11 mouse cellular contexts compared by ENCODE assay signal in the genomic region with DNA sequence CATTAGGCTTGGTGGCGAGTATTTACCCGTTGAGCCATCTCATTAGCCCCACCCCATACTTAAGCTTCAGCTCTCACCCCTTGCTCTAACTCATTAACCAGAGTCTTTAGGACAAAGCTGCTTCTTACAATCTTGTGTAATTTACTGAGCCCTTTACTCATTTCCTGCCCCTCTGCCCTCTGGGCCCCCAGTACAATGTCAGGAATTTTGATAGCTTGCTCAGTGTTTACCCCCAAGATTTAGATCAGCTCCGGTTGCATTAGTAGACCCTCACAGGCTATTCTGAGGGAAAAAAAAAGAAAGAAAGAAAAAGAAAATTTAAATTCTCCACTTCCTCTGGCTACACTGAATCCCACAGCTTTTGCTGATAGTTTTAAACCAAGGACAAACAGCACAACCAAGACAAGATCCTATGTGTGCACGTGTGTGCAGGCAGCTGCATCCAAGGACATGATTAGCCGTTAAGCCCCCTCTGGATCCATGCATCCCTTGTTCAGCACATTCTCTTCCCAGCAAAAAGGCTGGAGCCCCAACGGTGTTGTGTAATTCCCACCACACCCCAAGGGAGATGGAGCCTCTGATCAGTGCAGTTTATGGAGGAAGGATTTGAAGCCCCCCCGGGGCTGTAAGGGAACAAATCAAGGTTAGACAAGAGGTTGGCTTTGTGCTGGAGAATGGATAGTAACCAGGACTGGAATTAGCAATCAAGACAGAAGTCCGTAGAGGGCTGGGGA. TPM values are rescaled to one million over a fixed set of nuclear protein-coding genes. Genes with fewer than 3 reads are reported as not detected.
DNase-seq lines count a peak whose midpoint lies in the region; ATAC-seq lines count a peak whose summit lies in the region.
"Had no signal": no experiment of that assay in that cellular context is flagged by ENCODE, and none has a peak within 500 bp of the region (broad histone marks: within the 10 kb centered on the region; RNA-seq: fewer than 3 reads in every experiment).

No protein-coding gene starts in this region.

- no peaks in the 10 kb centered on the region for H3K27me3 ChIP-seq in liver, embryonic 12.5 days (replicated peaks)
- H3K27me3 ChIP-seq in stomach, embryonic 16.5 days (ENCODE audit: control insufficient read depth, insufficient read depth, low read length): no peaks in the 10 kb centered on the region

- peak overlapping the region; percentile 25; the same call in 1 of the 2 replicates for H3K27ac ChIP-seq in liver, embryonic 12.5 days
- H3K27ac ChIP-seq in stomach, embryonic 16.5 days (ENCODE audit: low read length): peak overlapping the region; percentile 81

- H3K9me3 ChIP-seq in liver, embryonic 12.5 days (replicated peaks): no peaks in the 10 kb centered on the region
- H3K9me3 ChIP-seq in stomach, embryonic 16.5 days (replicated peaks; ENCODE audit: control insufficient read depth, low read length): no peaks in the 10 kb centered on the region

- no peak overlapping the region for H3K4me3 ChIP-seq in liver, embryonic 12.5 days
- H3K4me3 ChIP-seq in stomach, embryonic 16.5 days (replicated peaks; ENCODE audit: low read length): no peak overlapping the region

- no peak overlapping the region for H3K4me2 ChIP-seq in liver, embryonic 12.5 days
- no peak overlapping the region for H3K4me2 ChIP-seq in stomach, embryonic 16.5 days (ENCODE audit: low read depth, low read length)

- 37% methylated on average over 8 of the region's 8 CpGs for WGBS in liver, embryonic 12.5 days (ENCODE audit: insufficient replicate concordance)
- 12% methylated on average over 8 of the region's 8 CpGs for WGBS in stomach, embryonic 16.5 days

- no peaks in the 10 kb centered on the region for H3K36me3 ChIP-seq in liver, embryonic 12.5 days
- no peaks in the 10 kb centered on the region for H3K36me3 ChIP-seq in stomach, embryonic 16.5 days (ENCODE audit: control insufficient read depth, insufficient read depth, low read length)

- no peak for ATAC-seq in liver, embryonic 12.5 days
- ATAC-seq in stomach, embryonic 16.5 days (ENCODE audit: insufficient read depth, low FRiP score): peak; percentile 65

- DNase-seq in liver: no peak
- peak; percentile 40 for DNase-seq in fat pad, adult 2 months (ENCODE audit: extremely low read depth, low read depth, low spot score)
- DNase-seq in kidney, postnatal 4 days: peak; percentile 40 to 59
- DNase-seq in layer of hippocampus, postnatal 36 days: no peak
- DNase-seq in cerebellum, adult 18-20 months: no peak
- no peak for DNase-seq in cerebellum, adult 9-10 months

- 0 out of 2 replicates have a peak, but pooled peaks cover 7% of the 10 kb centered on the region for H3K4me1 ChIP-seq in liver, embryonic 12.5 days
- peaks cover 31% of the 10 kb centered on the region for H3K4me1 ChIP-seq in stomach, embryonic 16.5 days (ENCODE audit: control insufficient read depth, insufficient read depth, low read length)

- no peak overlapping the region for H3K9ac ChIP-seq in liver, embryonic 12.5 days
- H3K9ac ChIP-seq in stomach, embryonic 16.5 days (ENCODE audit: low read length): 0 out of 2 replicates have a peak overlapping the region, but pooled peaks have one; percentile 34

RNA-seq across cellular contexts. Expression of gene Usp29, which starts 54.1 kb away (rescaled TPM):
- 2.7 and 3.7 TPM in 2 replicates for polyA plus RNA-seq in liver, embryonic 12.5 days (2016; fragmentation: Nextera tagmentation; extraction: Ambion mirVana)
- 4.9 and 5.6 TPM in 2 replicates for polyA plus RNA-seq in stomach, embryonic 16.5 days (2015; fragmentation: Nextera tagmentation; extraction: Ambion mirVana)
- 10 to 100 TPM; 29.4 to 32.9 TPM for total RNA-seq in layer of hippocampus, postnatal 36 days (2021)
- total RNA-seq: MEL had no signal
- polyA plus RNA-seq: liver, adult 2 months; spleen, adult 2 months had no signal

RNA-seq across cellular contexts. Expression of gene Peg3, which starts 54.3 kb away (rescaled TPM):
- 75.1 and 81.6 TPM in 2 replicates for polyA plus RNA-seq in liver, embryonic 12.5 days (2016; fragmentation: Nextera tagmentation; extraction: Ambion mirVana)
- 148 and 157 TPM in 2 replicates for polyA plus RNA-seq in stomach, embryonic 16.5 days (2015; fragmentation: Nextera tagmentation; extraction: Ambion mirVana)
- 100 to 1,000 TPM; 178 to 188 TPM for total RNA-seq in layer of hippocampus, postnatal 36 days (2021)
- total RNA-seq: MEL had no signal

Comparison
In these comparisons a context has a peak if more than half of its experiments do, and no peak if none do; other contexts are left out.
1. DNase-seq: peak in fat pad, adult 2 months (single experiment) and kidney, postnatal 4 days (2 of 2); none in liver (single experiment), layer of hippocampus, postnatal 36 days (0 of 2), cerebellum, adult 18-20 months (0 of 2) and cerebellum, adult 9-10 months (single experiment).